Mouse (Mus musculus) cerebellum, adult (tissue): ENCODE measurements at regions not wholly inside any gene's neighbourhood (a gene's known extent, or its start where the extent isn't known, plus 50 kb on each side); places are given as distances from the start of the nearest gene placed in this dataset.

ENCODE experiments used
- ATAC-seq: cut with Nextera tagmentation; 2 replicates; pipeline ENCODE4 v1.9.2; 2017; ENCODE audit warnings: mild to moderate bottlenecking, moderate library complexity, mixed read lengths; ENCODE audit not compliant: insufficient number of reproducible peaks, low FRiP score, low TSS enrichment

GRCm38 (mm10) chr4:80002738-80003635 lies 830.9 kb upstream of the Tyrp1 start:
- peak; percentile 99 for ATAC-seq

GRCm38 (mm10) chr4:80003636-80004365 lies 830.1 kb upstream of the Tyrp1 start:
- ATAC-seq: peak; percentile 97

- ATAC-seq: no peak
These were observed 829.6 kb upstream of the Tyrp1 start for GRCm38 (mm10) chr4:80004366-80004700.

GRCm38 (mm10) chr4:80004788-80005187 lies 829.1 kb upstream of the Tyrp1 start:
- peak; percentile 50; the same call in 1 of the 2 replicates for ATAC-seq

- ATAC-seq: no peak
These were observed 806.0 kb upstream of the Tyrp1 start for GRCm38 (mm10) chr4:80027876-80028275.

GRCm38 (mm10) chr4:80047956-80048355 lies 786.0 kb upstream of the Tyrp1 start:
- ATAC-seq: no peak
